Mouse (Mus musculus) left cerebral cortex, postnatal 36 days (tissue): ENCODE measurements around the gene Ndufa9. TPM values are rescaled to one million over a fixed set of nuclear protein-coding genes. Genes with fewer than 3 reads are reported as not detected.

Experiments
- DNase-seq, 2 experiments: peaks; one replicate each; pipeline ENCODE4 v3.0.0; 2021 to 2022; ENCODE audit warnings: low spot score in 2 of 2, mixed read lengths in 1 of 2
- intact Hi-C: fragments of 180-260 bp; cut with DNase I; formaldehyde crosslinking; loops from one replicate; pipeline ENCODE4 v1.15.1; 2025
- total RNA-seq, 2 experiments: library from RNA; stranded (reverse); gene quantifications; 2 replicates each; pipeline ENCODE4 v1.2.3; 2021

The Ndufa9 gene
- total RNA-seq, 2 experiments from 2014 or later, result 135 to 154 TPM

DNA sequence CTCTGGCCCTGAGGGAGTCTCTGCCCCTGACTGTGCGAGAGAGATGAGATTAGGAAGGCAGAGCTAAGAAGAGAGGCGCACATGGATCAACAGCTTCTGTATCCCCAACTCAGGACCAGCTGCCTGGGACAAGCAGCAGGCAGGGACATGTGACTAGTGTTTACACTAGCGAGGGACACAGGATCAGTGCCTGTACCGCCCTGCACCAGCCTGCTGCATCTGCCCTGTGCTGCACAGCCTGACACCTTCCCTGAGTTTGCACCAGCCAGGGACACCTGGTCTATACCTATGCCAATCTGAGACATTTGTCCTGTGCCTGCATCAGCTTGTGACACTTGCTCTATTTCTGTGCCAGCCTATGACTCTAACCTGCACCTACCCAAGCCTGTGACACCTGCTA lies 75.1 kb downstream of the Ndufa9 start:
- intact Hi-C loops, result no loop called here
- no peak for DNase-seq

GRCm38 (mm10) chr6:126772326-126772725 lies 76.6 kb downstream of the Ndufa9 start:
- intact Hi-C loops, result no loop called here
- DNase-seq, result peak in 1 of 2 experiments; percentile 26

Other genes with a start within 250 kb of the Ndufa9 start
- gene Kcna1, start 202.8 kb downstream of the Ndufa9 start, total RNA-seq, result 100 to 1,000 TPM; 117 to 124 TPM
- gene Kcna6, start 108.5 kb downstream of the Ndufa9 start, total RNA-seq, result 10 to 100 TPM; 61.4 to 72.1 TPM
- gene Akap3, start 4.0 kb upstream of the Ndufa9 start, total RNA-seq, result under 1 TPM; 0.10 to 0.43 TPM
- under 1 TPM; 0.15 to 0.18 TPM for gene Dyrk4, start 72.7 kb upstream of the Ndufa9 start, total RNA-seq
- 1 to 10 TPM; 2.8 to 2.9 TPM for gene Rad51ap1, start 90.5 kb upstream of the Ndufa9 start, total RNA-seq
- gene D6Wsu163e, start 90.8 kb upstream of the Ndufa9 start, total RNA-seq, result 10 to 100 TPM; 43.0 to 44.0 TPM
- not detected for gene Fgf6, start 166.4 kb upstream of the Ndufa9 start, total RNA-seq
- gene Fgf23, start 223.8 kb upstream of the Ndufa9 start, total RNA-seq, result 1 to 10 TPM in 1 of 2 experiments, under 1 TPM in 1; 0.39 to 1.1 TPM